Mouse (Mus musculus) forebrain, postnatal 0 days (tissue): ENCODE measurements at regions not wholly inside any gene's neighbourhood (a gene's known extent, or its start where the extent isn't known, plus 50 kb on each side); places are given as distances from the start of the nearest gene placed in this dataset.

Source experiments
- ATAC-seq: fragments of 200-750 bp; cut with Nextera tagmentation; 2 replicates; pipeline ENCODE4 v1.8.0; 2017; ENCODE audit warnings: mild to moderate bottlenecking, moderate library complexity
- DNase-seq: peaks from one replicate; pipeline ENCODE4 v3.0.0-alpha.2; 2015
- H3K27ac ChIP-seq: fragments of 300-500 bp; sonication (generic); 2 replicates; pipeline ENCODE4 v1.5.1; 2014; ENCODE audit warnings: low read depth, mild to moderate bottlenecking, antibody characterized with exemption, low read length, moderate library complexity, mixed read lengths
- H3K27me3 ChIP-seq: fragments of 300-500 bp; sonication (generic); 2 replicates; pipeline ENCODE4 v1.6.1; 2014; ENCODE audit warnings: mild to moderate bottlenecking, low read length, mixed read lengths; ENCODE audit not compliant: insufficient read depth
- H3K36me3 ChIP-seq: fragments of 300-500 bp; sonication (generic); 2 replicates; pipeline ENCODE4 v1.6.1; 2014; ENCODE audit warnings: mild to moderate bottlenecking, moderate library complexity; ENCODE audit not compliant: insufficient read depth
- H3K4me1 ChIP-seq: fragments of 300-500 bp; sonication (generic); 2 replicates; pipeline ENCODE4 v1.6.1; 2014; ENCODE audit warnings: antibody characterized with exemption; ENCODE audit not compliant: insufficient read depth
- H3K4me2 ChIP-seq: fragments of 300-500 bp; sonication (generic); 2 replicates; pipeline ENCODE4 v1.6.1; 2014; ENCODE audit warnings: low read depth, mild to moderate bottlenecking, moderate library complexity
- H3K4me3 ChIP-seq: fragments of 300-500 bp; sonication (generic); 2 replicates; pipeline ENCODE4 v1.5.1; 2014; ENCODE audit warnings: low read depth, low read length, mixed read lengths
- H3K9ac ChIP-seq: fragments of 300-500 bp; sonication (generic); 2 replicates; pipeline ENCODE4 v1.6.1; 2014; ENCODE audit warnings: mild to moderate bottlenecking
- H3K9me3 ChIP-seq: fragments of 300-500 bp; sonication (generic); 2 replicates; pipeline ENCODE4 v1.6.1; 2016; ENCODE audit warnings: low read length
- CTCF ChIP-seq: sonication (generic); IDR thresholded peaks from 2 replicates; pipeline ENCODE4 v1.5.1; 2016; ENCODE audit warnings: antibody characterized with exemption, control low read depth, low read depth
- WGBS: fragments of 180-500 bp; shearing (Covaris S2); extraction: QIAGEN DNeasy Blood & Tissue Kit; methylation state at CpG from one replicate; pipeline ENCODE4 v1.1.7; 2014; 5-methylcytosine and 5-hydroxymethylcytosine counted together

GRCm38 (mm10) chr4:50675576-50675975, 540.9 kb upstream of the Cylc2 start:
- Histone ChIP-seq H3K27me3 (no peaks in the 10 kb centered on the region), H3K9ac (no peak overlapping the region), H3K36me3 (no peaks in the 10 kb centered on the region), H3K4me2 (no peak overlapping the region), H3K4me3 (no peak overlapping the region), H3K27ac (no peak overlapping the region), H3K4me1 (no peaks in the 10 kb centered on the region), H3K9me3 (no peaks in the 10 kb centered on the region)
- DNase-seq (no peak), ATAC-seq (no peak)
- WGBS: 70% methylated on average over 2 of the region's 2 CpGs
- TF ChIP-seq CTCF: peak; percentile 21

GRCm38 (mm10) chr4:50686019-50686418, 530.5 kb upstream of the Cylc2 start:
- TF ChIP-seq CTCF: no peak
- no peaks in the 10 kb centered on the region for H3K36me3 ChIP-seq
- no peak overlapping the region for H3K27ac ChIP-seq
- H3K9me3 ChIP-seq: no peaks in the 10 kb centered on the region
- no peak overlapping the region for H3K4me3 ChIP-seq
- no peaks in the 10 kb centered on the region for H3K27me3 ChIP-seq
- 48% methylated on average over 2 of the region's 2 CpGs for WGBS
- ATAC-seq (no peak), DNase-seq (no peak)
- H3K4me2 ChIP-seq: no peak overlapping the region
- no peak overlapping the region for H3K9ac ChIP-seq
- no peaks in the 10 kb centered on the region for H3K4me1 ChIP-seq
